Mouse (Mus musculus): Measurements from ENCODE around the gene Armh4. TPM values are rescaled to one million over a fixed set of nuclear protein-coding genes. Genes with fewer than 3 reads are reported as not detected.

The Armh4 gene
- polyA plus RNA-seq, 1 experiment from 2014 or later, result 16.2 TPM

Other genes starting within 250 kb of the Armh4 start
- not detected in 2 replicates for gene Olfr722, start 118.6 kb upstream of the Armh4 start, polyA plus RNA-seq (2015; fragmentation: Nextera tagmentation; extraction: Ambion mirVana)
- not detected in 2 replicates for gene Olfr723, start 148.4 kb upstream of the Armh4 start, polyA plus RNA-seq (2015; fragmentation: Nextera tagmentation; extraction: Ambion mirVana)
- not detected in 2 replicates for gene Olfr724, start 179.9 kb upstream of the Armh4 start, polyA plus RNA-seq (2015; fragmentation: Nextera tagmentation; extraction: Ambion mirVana)

All from forebrain, embryonic 15.5 days (tissue).